Mouse (Mus musculus): ENCODE data around the gene Gcgr. TPM values are rescaled to one million over a fixed set of nuclear protein-coding genes. Genes with fewer than 3 reads are reported as not detected.

Gene Gcgr
- total and polyA plus RNA-seq, 3 experiments, result 0.09 to 0.20 (median 0.13) TPM

- TF ChIP-seq MEF2A (IDR thresholded peaks at IDR 0.05; ENCODE audit: borderline replicate concordance, low read depth, low read length) (no peak), TCF12 (IDR thresholded peaks at IDR 0.05; ENCODE audit: low read depth, low read length) (peak; percentile 50; the same call in 1 of the 2 replicates), USF2 (conservative IDR thresholded peaks at IDR 0.05; ENCODE audit: low read depth, low read length) (peak; percentile 9; the same call in 1 of the 2 replicates), BHLHE40 (IDR thresholded peaks at IDR 0.05; ENCODE audit: low read depth, low read length) (no peak), ZC3H11A (IDR thresholded peaks at IDR 0.05; ENCODE audit: low read depth, low read length) (no peak), CHD2 (IDR thresholded peaks at IDR 0.05; ENCODE audit: low read length) (peak; percentile 54; the same call in 1 of the 2 replicates), MAZ (IDR thresholded peaks at IDR 0.05; ENCODE audit: low read depth, low read length) (no peak), CHD1 (IDR thresholded peaks at IDR 0.05; ENCODE audit: low read depth, low read length) (no peak)
Measured at GRCm38 (mm10) chr11:120491317-120492023, 39.0 kb upstream of the Gcgr start, which contains the start of gene Slc25a10 (continued).

- dilution Hi-C loops (cut with MboI; ENCODE audit: extremely low pct_ligation_motif_present, extremely low pct_unique_long_range_greater_than_20kb, low sequenced_read_pairs) (no loop called here), in situ Hi-C loops (cut with MboI; ENCODE audit: low pct_ligation_motif_present, low pct_unique_long_range_greater_than_20kb, low sequenced_read_pairs) (no loop called here)
- Histone ChIP-seq H3K27ac (ENCODE audit: insufficient read depth, low read depth) (peak overlapping the region; percentile 45), H3K9me3 (replicated peaks; ENCODE audit: low read length) (no peaks in the 10 kb centered on the region), H3K79me2 (replicated peaks; ENCODE audit: control insufficient read depth, extremely low read depth, insufficient read depth, poor library complexity, severe bottlenecking) (peaks cover 2% of the 10 kb centered on the region; the same call in 1 of the 2 replicates), H3K4me1 (ENCODE audit: control insufficient read depth in 1 of 2, insufficient read depth in 2 of 2) (peaks cover 15 to 42% of the 10 kb centered on the region in 2 experiments), H3K36me3 (replicated peaks in 1 of 2; ENCODE audit: control insufficient read depth in 1 of 2, insufficient read depth in 1 of 2, low read length in 1 of 2) (peaks cover 46 to 76% of the 10 kb centered on the region in 2 experiments), H3K4me3 (replicated peaks in 1 of 3; ENCODE audit: low read depth in 2 of 3, low read length in 2 of 3, poor library complexity in 1 of 3) (peak overlapping the region; percentile 73 to 87 (median 75)), H3K9ac (ENCODE audit: insufficient read depth, low read depth) (peak overlapping the region; percentile 71), H3K4me2 (ENCODE audit: insufficient read depth, low read depth, poor library complexity, severe bottlenecking) (peak overlapping the region; percentile 55), H3K27me3 (replicated peaks) (no peaks in the 10 kb centered on the region)
- peak; percentile 85 for DNase-seq (ENCODE audit: extremely low read depth)
- peak; percentile 40; the same call in 1 of the 2 replicates for TF ChIP-seq UBTF (IDR thresholded peaks at IDR 0.05; ENCODE audit: low read depth, low read length)
- no peak for TF ChIP-seq JUN (IDR thresholded peaks at IDR 0.05; ENCODE audit: insufficient read depth, low read depth, low read length)
- no peak for TF ChIP-seq JUND (conservative IDR thresholded peaks at IDR 0.05; ENCODE audit: low read depth, low read length)
- TF ChIP-seq RCOR1 (conservative IDR thresholded peaks at IDR 0.05; ENCODE audit: low read depth, low read length), result no peak
- peak; percentile 82 for TF ChIP-seq MXI1 (IDR thresholded peaks at IDR 0.05; ENCODE audit: low read depth, low read length)
- TF ChIP-seq CTCF (conservative IDR thresholded peaks at IDR 0.05 in 1 of 2, IDR thresholded peaks at IDR 0.05 in 1 of 2; ENCODE audit: low read depth in 2 of 2, low read length in 2 of 2), result peak in 1 of 2 experiments; percentile 59; a peak in 2 of 4 replicates
- 0 out of 2 replicates have a peak, but pooled peaks have one; percentile 15 for TF ChIP-seq IRF4 (IDR thresholded peaks at IDR 0.05; ENCODE audit: low read depth, low read length)
- no peak; the same call in none of the 2 replicates for TF ChIP-seq TCF12 (IDR thresholded peaks at IDR 0.05; ENCODE audit: low read depth, low read length)
- TF ChIP-seq USF2 (conservative IDR thresholded peaks at IDR 0.05; ENCODE audit: low read depth, low read length), result peak; percentile 56
- peak; percentile 37 for TF ChIP-seq RAD21 (IDR thresholded peaks at IDR 0.05; ENCODE audit: low read depth, low read length)
- TF ChIP-seq KAT2A (IDR thresholded peaks at IDR 0.05; ENCODE audit: insufficient replicate concordance, low read length), result no peak
- no peak for TF ChIP-seq NRF1 (IDR thresholded peaks at IDR 0.05; ENCODE audit: low read depth, low read length)
- TF ChIP-seq TBP (conservative IDR thresholded peaks at IDR 0.05; ENCODE audit: low read depth, low read length), result no peak
- peak; percentile 43 for TF ChIP-seq ETS1 (conservative IDR thresholded peaks at IDR 0.05; ENCODE audit: low read depth, low read length)
- peak; percentile 3; the same call in 1 of the 2 replicates for TF ChIP-seq CHD2 (IDR thresholded peaks at IDR 0.05; ENCODE audit: low read length)
- no peak for TF ChIP-seq ZNF384 (IDR thresholded peaks at IDR 0.05; ENCODE audit: low read depth, low read length)
- no peak for TF ChIP-seq GABPA (IDR thresholded peaks at IDR 0.05; ENCODE audit: insufficient replicate concordance, low read depth, low read length)
- TF ChIP-seq POLR2AphosphoS2 (IDR thresholded peaks at IDR 0.05; ENCODE audit: low read depth, low read length), result no peak
- TF ChIP-seq SMC3 (IDR thresholded peaks at IDR 0.05; ENCODE audit: low read depth, low read length), result no peak
- TF ChIP-seq MEF2A (IDR thresholded peaks at IDR 0.05; ENCODE audit: borderline replicate concordance, low read depth, low read length), result peak; percentile 92
- TF ChIP-seq MAFK (IDR thresholded peaks at IDR 0.05; ENCODE audit: insufficient replicate concordance, low read length), result no peak
- TF ChIP-seq MAX (IDR thresholded peaks at IDR 0.05; ENCODE audit: low read length), result peak; percentile 87
- no peak; the same call in 1 of the 2 replicates for TF ChIP-seq HCFC1 (IDR thresholded peaks at IDR 0.05; ENCODE audit: low read depth, low read length)
- peak; percentile 64 for TF ChIP-seq USF1 (IDR thresholded peaks at IDR 0.05; ENCODE audit: low read depth, low read length)
- no peak for TF ChIP-seq ZKSCAN1 (IDR thresholded peaks at IDR 0.05; ENCODE audit: borderline replicate concordance, low read depth, low read length)
- no peak for TF ChIP-seq ZMIZ1 (IDR thresholded peaks at IDR 0.05; ENCODE audit: low read depth, low read length)
- TF ChIP-seq E2F4 (IDR thresholded peaks at IDR 0.05; ENCODE audit: insufficient replicate concordance, low read depth, low read length), result no peak
- peak; percentile 88 for TF ChIP-seq SIN3A (IDR thresholded peaks at IDR 0.05; ENCODE audit: low read length)
Measured at GRCm38 (mm10) chr11:120492024-120492877, 38.2 kb upstream of the Gcgr start.
